Mouse (Mus musculus): ENCODE data around the gene Desi1. TPM values are rescaled to one million over a fixed set of nuclear protein-coding genes. Genes with fewer than 3 reads are reported as not detected.

The Desi1 gene
- polyA plus RNA-seq, 1 experiment from 2014 or later, result 28.4 TPM

DNA sequence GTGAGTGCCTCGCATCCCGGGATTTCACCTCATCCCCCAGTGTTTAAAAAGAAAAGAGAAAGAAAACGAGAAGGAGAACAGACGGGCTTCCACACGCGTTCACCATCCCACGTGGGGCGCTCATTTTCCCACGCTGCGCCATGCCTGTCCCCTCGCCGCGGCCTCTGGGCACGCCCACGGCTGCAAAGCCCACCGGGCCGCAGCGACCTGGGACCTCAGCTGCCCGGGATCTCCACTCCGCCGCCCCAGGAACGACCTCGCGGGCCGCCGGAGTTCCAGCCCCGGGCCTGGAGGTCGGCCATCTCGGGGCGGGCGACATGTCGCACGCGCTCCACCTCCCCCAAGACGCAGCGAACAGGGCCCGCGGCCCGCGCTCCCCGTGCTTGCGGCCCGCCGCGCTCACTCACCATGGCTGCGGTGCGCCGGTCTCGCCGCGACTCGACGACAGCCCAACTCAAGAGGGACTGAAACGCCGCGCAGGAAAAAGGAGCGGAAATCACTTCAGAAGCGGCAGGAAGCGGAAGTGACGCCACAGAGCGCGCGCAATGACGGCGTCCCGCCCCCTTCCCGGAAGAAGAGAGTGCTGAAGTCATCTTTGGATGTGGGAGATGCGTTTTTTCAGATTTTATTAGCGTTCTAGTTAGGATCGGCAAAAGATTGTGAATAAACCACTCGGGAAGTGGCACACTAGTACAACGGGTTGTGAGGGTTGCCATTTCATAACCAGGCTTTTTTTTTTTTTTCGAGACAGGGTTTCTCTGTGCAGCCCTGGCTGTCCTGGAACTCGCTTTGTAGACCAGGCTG lies 13.6 kb upstream of the Desi1 start, which contains the start of gene Snu13:
TSS of gene Snu13 (minus strand) at position 519 of the 804 bp plus-strand sequence.
- Histone ChIP-seq H3K27ac (ENCODE audit: low read length) (peak within 1 kb of the TSS; percentile 89), H3K9me3 (ENCODE audit: low read length) (no peaks in the 10 kb centered on the region), H3K4me3 (ENCODE audit: low read length) (peak within 1 kb of the TSS; percentile 97), H3K27me3 (ENCODE audit: insufficient read depth, low read length) (no peaks in the 10 kb centered on the region), H3K4me2 (replicated peaks; ENCODE audit: low read depth, low read length) (peak within 1 kb of the TSS; percentile 92), H3K36me3 (ENCODE audit: insufficient read depth, low read length) (peaks cover 12% of the 10 kb centered on the region), H3K9ac (replicated peaks; ENCODE audit: low read length) (peak within 1 kb of the TSS; percentile 98), H3K4me1 (ENCODE audit: insufficient read depth, low read length) (peaks cover 19% of the 10 kb centered on the region)
- under 1% methylated on average over 74 of the region's 74 CpGs for WGBS
- ATAC-seq (ENCODE audit: low FRiP score, low TSS enrichment), result peak; percentile 85

DNA sequence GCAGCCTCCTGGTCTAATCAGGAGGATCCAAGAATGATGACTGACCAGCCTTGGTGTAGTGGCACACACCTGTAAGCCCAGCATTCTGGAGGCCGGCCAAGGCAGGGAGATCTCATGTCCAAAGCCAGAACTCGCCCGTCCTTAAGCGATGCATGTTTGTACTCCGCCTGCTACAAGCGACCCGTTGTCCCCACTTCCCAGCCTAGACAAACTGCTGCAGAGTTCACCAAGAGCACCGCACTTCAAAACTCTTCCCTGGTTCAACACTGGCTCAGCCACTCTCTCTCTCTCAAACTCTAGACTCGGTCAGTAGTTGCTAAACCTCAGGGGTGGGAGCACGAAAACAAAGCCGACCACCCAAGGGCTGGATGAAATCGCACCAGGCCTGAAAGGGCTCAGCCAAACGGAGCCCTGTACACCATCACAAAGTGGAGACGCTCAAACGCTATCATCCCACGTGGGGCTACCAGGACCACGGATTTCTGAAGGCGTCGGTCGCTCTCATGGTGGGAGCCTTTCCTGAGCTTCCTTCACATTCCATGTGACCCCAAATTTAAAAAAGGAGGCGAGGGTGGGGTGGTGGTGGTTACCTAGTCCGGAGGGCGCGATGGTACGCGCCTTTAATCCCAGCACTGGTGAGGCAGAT lies 12.7 kb upstream of the Desi1 start:
- peak overlapping the region; percentile 97 for H3K4me3 ChIP-seq (ENCODE audit: low read length)
- H3K9ac ChIP-seq (replicated peaks; ENCODE audit: low read length), result peak overlapping the region; percentile 98
- WGBS, result 2% methylated on average over 26 of the region's 26 CpGs
- peak; percentile 37; the same call in 1 of the 2 replicates for ATAC-seq (ENCODE audit: low FRiP score, low TSS enrichment)
- peak overlapping the region; percentile 89; the same call in 1 of the 2 replicates for H3K27ac ChIP-seq (ENCODE audit: low read length)
- H3K9me3 ChIP-seq (ENCODE audit: low read length), result no peaks in the 10 kb centered on the region
- H3K4me2 ChIP-seq (replicated peaks; ENCODE audit: low read depth, low read length), result peak overlapping the region; percentile 92
- H3K36me3 ChIP-seq (ENCODE audit: insufficient read depth, low read length), result peaks cover 13% of the 10 kb centered on the region
- peaks cover 19% of the 10 kb centered on the region for H3K4me1 ChIP-seq (ENCODE audit: insufficient read depth, low read length)
- H3K27me3 ChIP-seq (ENCODE audit: insufficient read depth, low read length), result no peaks in the 10 kb centered on the region

DNA sequence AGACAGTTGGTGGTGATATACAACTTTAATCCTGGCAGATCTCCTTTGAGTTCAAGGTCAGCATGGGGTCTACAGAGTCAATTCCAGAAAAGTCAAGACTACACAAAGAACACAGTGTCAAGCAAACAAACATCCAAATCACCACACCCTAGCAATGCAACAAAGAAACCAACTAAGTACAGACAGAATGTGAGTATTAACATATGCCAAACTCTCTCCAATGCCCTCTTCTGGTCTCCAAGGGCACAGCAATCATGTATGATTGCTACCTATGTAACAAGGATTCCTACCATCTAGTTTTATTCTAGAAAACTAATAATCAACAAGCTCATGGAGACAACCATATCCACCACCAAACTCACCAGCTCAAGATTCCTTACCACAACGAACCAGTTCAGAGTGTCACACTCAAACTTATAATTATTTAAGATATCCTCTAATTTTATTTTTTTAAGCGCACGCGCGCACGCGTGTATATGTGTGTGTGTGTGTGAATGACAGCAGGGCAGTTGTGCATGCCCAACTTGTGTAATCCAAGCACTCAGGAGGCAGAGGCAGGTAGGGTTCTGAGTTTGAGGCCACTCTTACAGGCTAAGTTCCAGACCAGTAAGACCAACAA lies 10.6 kb upstream of the Desi1 start:
- 96% methylated on average over 7 of the region's 7 CpGs for WGBS

DNA sequence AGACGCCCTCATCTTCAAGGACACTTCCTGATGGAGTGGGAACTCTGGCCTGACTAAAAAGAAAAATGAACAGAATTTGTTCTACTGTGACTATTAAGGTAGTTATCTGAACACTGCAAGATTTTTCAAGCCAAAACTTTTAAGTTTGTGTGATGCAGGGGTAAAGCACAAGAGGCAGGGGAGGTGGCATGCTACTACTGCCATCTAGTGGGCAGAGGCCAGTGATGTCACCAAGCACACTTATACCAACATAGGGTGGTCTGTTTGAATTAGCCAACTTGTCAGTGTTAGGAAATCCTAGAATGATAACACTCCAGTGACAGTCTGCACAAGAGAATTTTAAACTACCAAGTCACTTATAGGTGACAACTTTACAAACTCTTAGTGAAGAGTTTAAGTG lies 7.0 kb upstream of the Desi1 start:
- H3K4me3 ChIP-seq (ENCODE audit: low read length), result no peak overlapping the region
- ATAC-seq (ENCODE audit: low FRiP score, low TSS enrichment), result no peak
- no peak overlapping the region for H3K9ac ChIP-seq (replicated peaks; ENCODE audit: low read length)
- H3K9me3 ChIP-seq (ENCODE audit: low read length), result no peaks in the 10 kb centered on the region
- H3K27ac ChIP-seq (ENCODE audit: low read length), result no peak overlapping the region
- no peaks in the 10 kb centered on the region for H3K27me3 ChIP-seq (ENCODE audit: insufficient read depth, low read length)
- peaks cover 42% of the 10 kb centered on the region for H3K36me3 ChIP-seq (ENCODE audit: insufficient read depth, low read length)
- H3K4me1 ChIP-seq (ENCODE audit: insufficient read depth, low read length), result peaks cover 10% of the 10 kb centered on the region
- 100% methylated on average over 1 of the region's 1 CpGs for WGBS
- no peak overlapping the region for H3K4me2 ChIP-seq (replicated peaks; ENCODE audit: low read depth, low read length)

More for the DNA sequence above, 10.6 kb upstream of the Desi1 start:
- H3K4me3 ChIP-seq (ENCODE audit: low read length), result no peak overlapping the region
- no peak overlapping the region for H3K9ac ChIP-seq (replicated peaks; ENCODE audit: low read length)
- peaks cover 28% of the 10 kb centered on the region for H3K36me3 ChIP-seq (ENCODE audit: insufficient read depth, low read length)
- H3K27ac ChIP-seq (ENCODE audit: low read length), result no peak overlapping the region
- no peaks in the 10 kb centered on the region for H3K9me3 ChIP-seq (ENCODE audit: low read length)
- peaks cover 19% of the 10 kb centered on the region for H3K4me1 ChIP-seq (ENCODE audit: insufficient read depth, low read length)
- no peak for ATAC-seq (ENCODE audit: low FRiP score, low TSS enrichment)
- H3K4me2 ChIP-seq (replicated peaks; ENCODE audit: low read depth, low read length), result no peak overlapping the region
- no peaks in the 10 kb centered on the region for H3K27me3 ChIP-seq (ENCODE audit: insufficient read depth, low read length)

DNA sequence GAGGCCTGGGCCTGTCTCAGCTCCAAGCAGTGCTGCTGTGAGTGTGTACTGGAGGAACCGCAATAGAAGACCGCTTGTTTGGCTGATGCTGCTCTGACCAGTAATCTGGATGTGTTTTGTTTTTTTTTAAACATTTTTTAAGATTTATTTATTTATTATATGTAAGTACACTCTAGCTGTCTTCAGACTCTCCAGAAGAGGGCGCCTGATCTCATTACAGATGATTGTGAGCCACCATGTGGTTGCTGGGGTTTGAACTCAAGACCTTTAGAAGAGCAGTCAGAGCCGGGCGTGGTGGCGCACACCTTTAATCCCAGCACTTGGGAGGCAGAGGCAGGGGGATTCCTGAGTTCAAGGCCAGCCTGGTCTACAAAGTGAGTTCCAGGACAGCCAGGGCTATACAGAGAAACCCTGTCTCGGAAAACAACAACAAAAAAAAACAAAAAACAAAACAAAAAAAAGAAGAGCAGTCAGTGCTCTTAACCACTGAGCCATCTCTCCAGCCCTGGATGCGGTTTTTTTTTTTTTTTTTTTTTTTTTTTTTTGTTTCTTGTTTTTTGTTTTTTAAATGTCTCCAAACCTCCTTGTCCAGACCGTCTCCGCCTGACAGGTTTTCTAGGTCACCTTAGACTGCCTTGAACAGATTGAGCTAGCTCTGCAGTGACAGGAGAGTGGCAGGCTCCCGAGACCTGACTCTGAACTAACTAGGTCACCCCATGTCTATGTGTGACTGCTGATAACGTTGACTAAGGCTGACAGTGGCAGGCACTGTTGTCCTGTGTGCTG lies 2.4 kb upstream of the Desi1 start:
- WGBS, result 78% methylated on average over 12 of the region's 12 CpGs
- no peaks in the 10 kb centered on the region for H3K4me1 ChIP-seq (ENCODE audit: insufficient read depth, low read length)
- no peak overlapping the region for H3K9ac ChIP-seq (replicated peaks; ENCODE audit: low read length)
- H3K4me2 ChIP-seq (replicated peaks; ENCODE audit: low read depth, low read length), result no peak overlapping the region
- no peaks in the 10 kb centered on the region for H3K9me3 ChIP-seq (ENCODE audit: low read length)
- H3K4me3 ChIP-seq (ENCODE audit: low read length), result no peak overlapping the region
- no peak for ATAC-seq (ENCODE audit: low FRiP score, low TSS enrichment)
- H3K27me3 ChIP-seq (ENCODE audit: insufficient read depth, low read length), result no peaks in the 10 kb centered on the region
- no peak overlapping the region for H3K27ac ChIP-seq (ENCODE audit: low read length)
- peaks cover 45% of the 10 kb centered on the region for H3K36me3 ChIP-seq (ENCODE audit: insufficient read depth, low read length)

DNA sequence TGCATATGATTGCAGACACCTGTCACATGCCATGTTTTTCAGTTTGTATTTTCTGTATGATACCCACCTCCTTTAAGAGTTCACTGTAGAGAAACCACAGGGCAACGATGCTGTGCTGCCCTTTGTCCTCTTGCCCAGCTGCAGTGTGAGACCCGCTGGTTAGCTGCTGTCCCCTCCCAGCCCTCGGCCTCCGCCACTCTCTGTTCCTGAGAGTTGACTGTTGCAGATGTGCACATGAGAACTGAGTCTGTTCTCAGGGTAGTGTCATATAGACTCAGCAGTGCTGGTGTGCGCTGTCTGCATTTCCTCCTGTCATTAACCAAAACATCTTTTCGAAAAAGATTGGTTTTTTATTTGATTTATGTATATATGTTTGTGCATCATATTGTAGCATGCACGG lies 1.3 kb downstream of the Desi1 start:
- no peak for ATAC-seq (ENCODE audit: low FRiP score, low TSS enrichment)
- peaks cover 40% of the 10 kb centered on the region for H3K36me3 ChIP-seq (ENCODE audit: insufficient read depth, low read length)
- H3K4me1 ChIP-seq (ENCODE audit: insufficient read depth, low read length), result no peaks in the 10 kb centered on the region
- no peak overlapping the region for H3K27ac ChIP-seq (ENCODE audit: low read length)
- no peak overlapping the region for H3K9ac ChIP-seq (replicated peaks; ENCODE audit: low read length)
- 88% methylated on average over 7 of the region's 7 CpGs for WGBS
- H3K27me3 ChIP-seq (ENCODE audit: insufficient read depth, low read length), result no peaks in the 10 kb centered on the region
- H3K9me3 ChIP-seq (ENCODE audit: low read length), result no peaks in the 10 kb centered on the region
- H3K4me2 ChIP-seq (replicated peaks; ENCODE audit: low read depth, low read length), result no peak overlapping the region
- no peak overlapping the region for H3K4me3 ChIP-seq (ENCODE audit: low read length)

DNA sequence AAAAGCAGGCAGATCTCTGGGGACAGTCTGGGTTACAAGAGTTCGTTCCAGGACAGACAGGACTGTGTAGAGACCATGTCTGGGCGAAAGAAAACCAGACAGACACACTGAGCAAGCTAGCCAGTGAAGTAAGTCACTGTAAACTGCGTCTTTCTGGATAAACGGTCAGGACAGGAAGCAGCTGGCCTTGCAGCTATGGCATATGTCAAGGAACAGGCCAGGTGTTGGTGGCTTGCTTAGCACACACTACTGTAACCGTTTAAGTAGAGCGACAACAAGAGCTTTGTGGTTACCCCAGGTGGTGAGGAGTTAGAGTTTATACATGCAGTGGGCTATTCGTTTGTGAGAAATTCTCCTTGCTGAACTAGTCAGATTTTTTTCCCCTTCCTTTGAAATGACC lies 5.9 kb downstream of the Desi1 start:
- no peaks in the 10 kb centered on the region for H3K9me3 ChIP-seq (ENCODE audit: low read length)
- H3K9ac ChIP-seq (replicated peaks; ENCODE audit: low read length), result no peak overlapping the region
- H3K27me3 ChIP-seq (ENCODE audit: insufficient read depth, low read length), result no peaks in the 10 kb centered on the region
- H3K27ac ChIP-seq (ENCODE audit: low read length), result no peak overlapping the region
- WGBS, result 86% methylated on average over 7 of the region's 7 CpGs
- no peak for ATAC-seq (ENCODE audit: low FRiP score, low TSS enrichment)
- peaks cover 61% of the 10 kb centered on the region for H3K36me3 ChIP-seq (ENCODE audit: insufficient read depth, low read length)
- H3K4me2 ChIP-seq (replicated peaks; ENCODE audit: low read depth, low read length), result no peak overlapping the region
- H3K4me1 ChIP-seq (ENCODE audit: insufficient read depth, low read length), result no peaks in the 10 kb centered on the region
- no peak overlapping the region for H3K4me3 ChIP-seq (ENCODE audit: low read length)

DNA sequence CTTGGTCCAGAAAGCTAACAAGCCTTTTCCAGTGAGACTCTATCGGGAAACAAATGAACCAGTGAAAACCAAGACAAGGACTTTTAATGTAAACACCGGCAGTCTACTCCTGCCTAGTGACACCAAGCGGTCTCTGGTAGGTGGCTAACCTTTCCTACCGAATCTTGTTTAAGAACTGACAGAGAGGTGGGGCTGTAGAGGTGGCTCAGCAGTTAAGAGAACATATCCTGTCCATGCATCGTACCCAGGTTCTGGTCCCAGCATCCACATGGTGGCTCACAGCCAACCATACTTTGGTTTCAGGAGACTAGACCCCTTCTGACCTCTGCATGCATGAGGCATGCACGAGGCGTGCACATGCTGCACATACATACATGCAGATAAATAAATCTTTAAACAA lies 6.4 kb downstream of the Desi1 start:
- ATAC-seq (ENCODE audit: low FRiP score, low TSS enrichment), result no peak
- WGBS, result 88% methylated on average over 7 of the region's 7 CpGs
- Histone ChIP-seq H3K9me3 (ENCODE audit: low read length) (no peaks in the 10 kb centered on the region), H3K9ac (replicated peaks; ENCODE audit: low read length) (no peak overlapping the region), H3K4me3 (ENCODE audit: low read length) (no peak overlapping the region), H3K27ac (ENCODE audit: low read length) (no peak overlapping the region), H3K4me2 (replicated peaks; ENCODE audit: low read depth, low read length) (no peak overlapping the region), H3K4me1 (ENCODE audit: insufficient read depth, low read length) (no peaks in the 10 kb centered on the region), H3K27me3 (ENCODE audit: insufficient read depth, low read length) (no peaks in the 10 kb centered on the region), H3K36me3 (ENCODE audit: insufficient read depth, low read length) (peaks cover 65% of the 10 kb centered on the region)

DNA sequence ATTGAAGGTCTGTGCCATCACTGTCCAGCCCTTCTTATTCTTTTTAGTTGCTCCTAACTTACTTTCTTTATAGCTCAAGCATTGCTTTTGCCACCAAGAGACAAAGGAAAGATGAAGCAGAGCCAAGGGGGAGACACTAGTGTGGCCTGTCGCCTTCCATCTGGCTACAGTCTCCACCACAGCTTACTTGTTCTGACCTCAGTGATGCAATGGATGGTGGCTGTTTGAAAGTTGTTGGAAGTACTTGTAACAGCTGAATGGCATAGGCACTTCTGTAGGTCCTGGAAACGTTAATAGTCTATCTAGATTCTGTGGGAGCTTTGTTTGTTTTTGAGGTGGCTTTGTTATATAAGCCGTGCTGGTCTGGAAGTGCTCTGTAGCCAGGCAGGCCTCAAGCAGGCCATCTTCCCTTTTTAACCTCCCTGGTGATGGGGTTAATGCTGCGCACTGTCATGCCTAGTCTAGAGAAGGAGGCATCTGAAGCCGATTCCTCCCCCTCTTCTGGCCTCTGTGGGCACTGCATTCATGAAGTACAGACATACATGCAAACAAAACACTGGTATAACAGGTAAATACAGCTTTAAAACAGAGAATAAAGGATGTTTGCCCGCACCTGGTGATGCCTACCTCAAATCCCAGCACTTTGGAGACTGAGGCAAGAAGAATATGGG lies 9.6 kb downstream of the Desi1 start:
- WGBS, result 88% methylated on average over 6 of the region's 6 CpGs
- Histone ChIP-seq H3K4me2 (replicated peaks; ENCODE audit: low read depth, low read length) (no peak overlapping the region), H3K9me3 (ENCODE audit: low read length) (no peaks in the 10 kb centered on the region), H3K4me1 (ENCODE audit: insufficient read depth, low read length) (no peaks in the 10 kb centered on the region), H3K9ac (replicated peaks; ENCODE audit: low read length) (no peak overlapping the region), H3K27ac (ENCODE audit: low read length) (no peak overlapping the region), H3K4me3 (ENCODE audit: low read length) (no peak overlapping the region), H3K27me3 (ENCODE audit: insufficient read depth, low read length) (no peaks in the 10 kb centered on the region), H3K36me3 (ENCODE audit: insufficient read depth, low read length) (peaks cover 53% of the 10 kb centered on the region)
- no peak for ATAC-seq (ENCODE audit: low FRiP score, low TSS enrichment)

Measured in kidney, embryonic 16.5 days (tissue).